Mouse (Mus musculus) heart, postnatal 4 days (tissue): Measurements from ENCODE around the gene Ass1. TPM values are rescaled to one million over a fixed set of nuclear protein-coding genes. Genes with fewer than 3 reads are reported as not detected.
A peak's percentile ranks its signal among the peaks of the same experiment; 100 is the strongest.

Experiments
- DNase-seq: peaks from one replicate; pipeline ENCODE4 v3.0.0; 2021
- total RNA-seq, 2 experiments: library from RNA; stranded (reverse); gene quantifications; 2 replicates each; pipeline ENCODE4 v1.2.3; 2021

Gene Ass1
- 1 to 10 TPM; 4.9 to 6.6 TPM for total RNA-seq

DNA sequence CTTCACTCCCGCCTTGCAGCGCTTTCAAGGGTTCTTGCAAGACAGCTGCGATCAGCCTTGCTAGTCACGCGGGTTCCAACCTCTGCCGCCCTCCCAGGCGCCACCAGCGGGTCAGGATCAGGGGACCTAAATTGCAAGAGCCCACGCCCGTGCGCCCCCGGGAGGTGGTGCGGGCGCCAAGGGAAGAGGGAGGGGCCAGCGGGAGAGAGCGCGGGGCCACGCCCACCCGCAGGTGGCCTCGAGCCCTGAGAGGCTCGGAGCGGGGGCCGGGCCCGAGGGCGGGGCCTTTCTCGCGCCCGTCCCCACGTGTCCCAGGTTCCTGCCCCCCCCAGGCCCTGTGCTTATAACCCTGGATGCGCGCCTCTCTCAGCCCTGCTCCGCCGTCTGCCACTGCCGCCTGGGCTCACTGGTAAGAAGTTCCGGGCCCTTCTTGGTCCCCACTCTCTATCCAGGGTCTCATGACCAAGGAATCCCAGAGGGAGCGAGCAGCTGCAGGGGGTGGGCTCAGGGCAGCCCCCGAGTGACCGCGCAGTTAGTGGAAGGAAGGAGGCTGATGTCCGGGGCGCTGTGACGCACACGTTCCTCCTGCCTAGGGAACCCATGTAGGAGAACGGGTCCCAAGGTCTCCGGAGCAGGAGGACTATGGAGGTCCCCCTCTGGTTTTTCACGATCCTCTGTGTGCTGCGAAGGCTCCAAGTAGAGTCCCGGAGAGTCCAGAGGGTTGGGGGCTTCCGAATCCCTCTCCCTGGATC is at the start of gene Ass1:
Gene Ass1 (plus strand): TSS at position 277 of the 752 bp plus-strand sequence.
- peak; percentile 64 for DNase-seq

DNA sequence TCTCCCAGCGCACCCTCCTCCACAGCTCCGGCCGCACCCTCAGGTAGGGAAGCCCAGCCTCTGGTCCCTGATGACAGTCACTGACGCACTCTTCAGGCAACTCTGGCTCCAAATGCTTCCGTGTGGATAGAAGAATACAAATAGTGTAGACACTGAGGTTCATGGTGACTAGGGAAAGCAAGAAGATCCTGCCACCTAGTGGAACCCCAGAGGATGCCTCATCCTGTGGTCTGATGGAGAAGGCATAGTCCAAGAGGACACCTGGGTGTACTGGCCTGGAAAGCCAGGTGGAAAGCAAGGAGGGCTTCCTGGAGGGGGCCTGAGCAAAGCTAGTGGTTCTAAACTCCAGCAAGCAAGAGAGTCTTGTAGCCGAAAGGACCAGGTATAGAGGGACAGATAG is 49.1 kb upstream of the Ass1 start:
- no peak for DNase-seq

DNA sequence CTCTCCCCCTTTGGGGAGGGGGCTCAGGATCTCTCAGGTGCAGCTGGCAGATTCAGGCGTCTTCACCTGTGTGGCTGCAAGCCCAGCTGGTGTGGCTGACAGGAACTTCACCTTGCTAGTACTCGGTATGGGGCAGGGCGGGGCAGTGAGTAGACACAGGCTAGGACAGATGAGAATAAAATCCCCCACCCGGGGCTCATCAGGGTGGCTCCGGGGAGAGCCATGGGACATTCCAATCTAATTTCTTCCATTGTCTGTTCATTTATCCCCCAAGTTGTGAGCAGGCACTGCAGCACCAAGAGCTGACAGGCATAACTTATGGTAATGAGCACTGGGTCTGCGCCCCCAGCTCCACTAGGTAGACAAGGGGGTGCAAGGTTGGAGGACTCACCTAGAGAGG is 47.4 kb upstream of the Ass1 start:
- DNase-seq = no peak

DNA sequence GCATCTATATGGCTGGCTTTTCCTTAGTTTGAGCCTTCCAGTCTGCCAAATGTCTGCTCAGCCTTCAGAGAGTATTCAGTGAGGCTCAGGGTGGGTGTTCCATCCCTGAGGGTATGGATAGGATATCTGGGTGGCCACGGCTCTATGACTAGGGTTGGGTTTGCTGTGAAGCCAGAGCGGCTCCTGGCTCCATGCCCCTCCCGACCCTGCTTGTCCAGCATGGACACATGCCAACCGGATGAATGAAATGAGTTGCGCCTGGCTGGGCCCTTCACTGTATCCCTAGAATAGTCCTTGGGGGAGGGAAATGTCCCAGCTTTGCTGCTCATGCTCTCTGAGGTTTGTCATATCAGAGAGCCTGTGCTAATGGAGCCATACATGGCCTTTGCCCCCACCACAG is 38.5 kb upstream of the Ass1 start:
- peak; percentile 46 for DNase-seq

DNA sequence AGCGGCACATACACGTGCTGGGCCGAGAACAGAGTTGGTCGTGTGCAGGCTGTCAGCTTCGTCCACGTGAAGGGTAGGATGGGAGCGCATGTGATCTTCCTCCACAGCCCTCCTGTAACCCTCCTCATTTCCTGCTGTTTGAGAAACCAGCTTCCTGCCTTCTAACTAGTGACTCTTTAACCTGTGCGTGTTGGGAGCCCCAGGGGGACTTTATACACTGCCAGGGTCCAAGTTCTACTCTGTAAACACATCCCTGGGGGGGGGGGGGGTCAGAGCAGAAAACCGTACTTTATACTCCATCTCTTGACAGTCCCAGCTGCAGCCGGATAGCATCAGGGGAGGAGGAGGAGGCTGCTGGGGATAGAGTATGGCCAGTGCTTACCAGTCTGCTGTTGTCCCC is 35.3 kb upstream of the Ass1 start:
- no peak for DNase-seq

DNA sequence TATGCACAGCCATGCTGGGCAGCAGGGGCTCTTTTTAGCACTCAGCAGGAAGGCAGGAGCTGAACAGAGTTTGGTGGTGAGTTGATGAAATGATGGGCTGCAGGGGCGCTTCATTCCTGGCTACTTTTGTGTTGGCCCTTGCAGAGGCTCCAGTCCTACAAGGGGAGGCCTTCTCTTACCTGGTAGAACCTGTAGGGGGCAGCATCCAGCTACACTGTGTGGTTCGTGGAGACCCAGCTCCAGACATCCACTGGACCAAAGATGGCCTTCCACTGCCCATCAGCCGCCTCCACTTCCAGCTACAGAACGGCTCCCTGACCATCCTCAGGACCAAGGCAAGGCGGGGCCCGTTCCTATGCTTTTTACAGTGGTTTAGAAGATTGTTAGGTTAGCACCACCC is 34.4 kb upstream of the Ass1 start:
- peak; percentile 67 for DNase-seq

DNA sequence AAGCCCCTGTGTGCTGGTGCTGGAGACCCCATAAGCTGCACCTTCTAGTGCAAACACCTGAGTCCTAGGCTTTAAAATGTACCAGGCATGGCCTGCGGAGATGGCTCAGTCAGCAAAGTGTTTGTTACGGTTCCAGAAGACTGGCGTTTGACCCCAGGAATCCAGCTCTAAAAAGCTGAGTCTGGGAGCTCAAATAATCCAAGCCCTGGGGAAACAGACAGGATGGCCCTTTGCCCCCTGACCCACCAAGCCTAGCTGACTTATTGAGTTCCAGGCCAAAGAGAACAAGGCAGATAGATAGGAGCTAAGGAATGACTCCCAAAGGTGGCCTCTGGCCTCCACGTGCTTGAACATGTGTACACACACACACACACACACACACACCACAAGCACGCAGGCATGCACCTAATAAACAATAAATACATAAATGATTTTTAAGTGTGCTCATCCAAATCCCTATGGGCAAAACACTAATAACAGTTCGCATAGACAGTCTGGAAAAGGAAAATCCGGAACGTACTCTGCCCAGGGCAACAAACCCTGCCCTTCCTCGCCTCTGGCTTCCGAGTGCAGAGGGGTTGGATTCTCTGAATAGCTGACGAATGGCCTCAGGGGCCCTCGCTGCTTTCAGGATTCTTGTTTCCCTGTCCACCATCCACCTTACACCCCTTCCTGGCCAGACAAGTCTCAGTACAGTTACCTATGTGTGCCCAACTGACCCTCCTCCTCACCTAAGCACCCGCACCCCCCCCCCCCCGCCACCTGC is 32.3 kb upstream of the Ass1 start:
- DNase-seq = no peak

DNA sequence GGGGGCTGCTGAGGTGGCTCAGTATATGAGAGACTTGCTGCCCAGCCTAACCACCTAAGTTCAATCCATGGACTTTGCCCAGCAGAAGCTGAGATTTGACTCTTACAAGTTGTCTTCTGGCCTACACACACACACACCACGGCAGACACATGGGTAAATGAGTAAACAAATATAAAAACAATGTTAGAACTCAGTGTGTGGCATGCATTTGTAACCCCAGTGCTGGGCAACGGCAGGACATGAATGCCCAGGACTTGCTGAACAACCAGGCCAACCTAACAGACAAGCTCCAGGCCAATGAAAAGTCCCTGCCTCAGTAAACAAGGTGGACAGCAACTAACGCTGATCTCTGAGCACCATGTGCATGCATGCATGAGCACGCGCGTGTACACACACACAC is 30.4 kb upstream of the Ass1 start:
- no peak for DNase-seq

DNA sequence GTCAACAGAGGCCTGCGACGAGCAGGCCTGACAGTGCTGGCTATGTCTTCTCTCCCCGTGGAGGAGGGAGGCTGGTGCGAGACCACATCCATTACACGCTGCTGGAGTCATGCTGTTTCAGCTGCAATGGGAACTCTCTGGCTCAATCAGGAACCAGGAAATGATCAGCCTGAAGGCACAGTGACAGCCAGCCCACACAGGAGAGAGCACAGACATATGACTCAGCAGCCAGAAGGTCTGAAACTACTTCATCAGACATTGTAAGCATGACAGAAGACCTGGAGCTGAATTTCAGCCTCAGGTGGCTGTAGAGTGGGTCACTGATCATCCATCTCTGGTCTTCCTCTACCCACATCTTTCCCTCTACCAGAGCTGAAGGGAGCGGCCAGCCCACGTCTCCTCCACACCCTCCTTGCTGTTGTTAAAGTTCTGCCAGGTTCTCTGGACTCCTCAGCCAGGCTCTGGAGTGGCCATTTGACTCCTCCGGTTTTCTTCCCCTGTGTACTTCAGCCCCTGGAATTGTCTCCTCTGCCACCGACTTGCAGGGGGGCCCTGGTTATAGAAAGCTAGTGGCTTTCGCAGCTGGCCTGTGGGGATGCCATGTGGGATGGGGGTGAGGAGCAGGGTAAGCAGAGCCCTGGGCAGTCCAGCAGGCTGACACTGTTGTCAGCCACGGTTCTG is 27.4 kb upstream of the Ass1 start:
- DNase-seq = peak; percentile 33

DNA sequence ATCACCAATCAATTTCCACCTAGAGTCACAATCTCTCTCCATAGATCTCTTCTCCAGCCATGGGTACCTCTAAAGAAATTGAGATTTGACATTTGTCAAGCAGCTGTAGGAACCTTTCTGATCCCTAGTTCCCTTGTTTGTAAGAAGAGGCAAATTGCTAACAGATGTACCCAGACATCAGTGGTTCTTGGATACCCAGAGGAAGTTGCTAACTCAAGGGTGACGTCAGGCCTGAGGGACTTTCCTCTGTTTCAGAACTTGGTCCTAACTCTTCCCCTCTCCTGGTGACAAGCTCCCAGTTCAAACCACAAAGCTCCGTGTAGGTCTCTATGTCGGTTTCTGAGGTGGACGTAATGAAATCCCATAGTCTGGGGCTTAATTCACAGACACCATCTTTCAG is 24.0 kb upstream of the Ass1 start:
- no peak for DNase-seq

DNA sequence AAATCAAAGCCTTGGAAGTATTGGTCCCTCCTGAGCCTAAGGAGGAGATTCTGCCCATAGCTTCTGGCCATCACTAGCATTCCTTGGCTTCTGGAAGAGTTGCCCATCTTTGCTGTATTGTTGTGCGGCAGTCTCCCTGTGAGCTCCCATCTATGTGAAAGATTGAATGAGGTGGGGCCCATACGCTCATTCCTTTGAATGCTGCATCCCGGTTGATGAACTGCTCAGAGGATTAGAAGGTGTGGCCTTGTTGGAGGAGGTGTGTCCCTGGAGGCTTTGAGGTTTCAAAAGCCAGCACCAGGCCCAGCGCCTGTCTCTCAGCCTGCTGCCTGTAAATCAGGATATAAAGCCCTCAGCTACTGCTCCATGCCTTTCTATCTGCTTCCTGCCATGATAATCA is 23.6 kb upstream of the Ass1 start:
- DNase-seq = no peak

DNA sequence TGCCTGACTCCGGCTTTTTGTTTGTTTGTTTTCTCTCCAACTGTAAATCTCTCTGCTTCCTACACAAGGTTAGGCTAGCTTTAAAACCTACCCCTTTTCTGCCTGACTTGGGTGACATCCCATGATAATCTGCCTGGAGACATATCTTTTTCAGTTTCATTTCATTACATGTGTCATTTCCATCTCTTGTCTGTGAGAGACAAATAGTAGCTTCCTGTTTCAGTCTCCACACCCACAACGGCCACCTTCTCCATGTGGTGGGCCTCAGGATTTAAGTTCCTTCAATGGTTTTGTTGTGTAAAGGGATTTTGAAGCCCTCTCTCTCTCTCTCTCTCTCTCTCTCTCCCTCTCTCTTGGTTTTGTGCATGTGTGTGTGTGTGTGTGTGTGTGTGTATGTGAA is 22.5 kb upstream of the Ass1 start:
- DNase-seq = no peak

DNA sequence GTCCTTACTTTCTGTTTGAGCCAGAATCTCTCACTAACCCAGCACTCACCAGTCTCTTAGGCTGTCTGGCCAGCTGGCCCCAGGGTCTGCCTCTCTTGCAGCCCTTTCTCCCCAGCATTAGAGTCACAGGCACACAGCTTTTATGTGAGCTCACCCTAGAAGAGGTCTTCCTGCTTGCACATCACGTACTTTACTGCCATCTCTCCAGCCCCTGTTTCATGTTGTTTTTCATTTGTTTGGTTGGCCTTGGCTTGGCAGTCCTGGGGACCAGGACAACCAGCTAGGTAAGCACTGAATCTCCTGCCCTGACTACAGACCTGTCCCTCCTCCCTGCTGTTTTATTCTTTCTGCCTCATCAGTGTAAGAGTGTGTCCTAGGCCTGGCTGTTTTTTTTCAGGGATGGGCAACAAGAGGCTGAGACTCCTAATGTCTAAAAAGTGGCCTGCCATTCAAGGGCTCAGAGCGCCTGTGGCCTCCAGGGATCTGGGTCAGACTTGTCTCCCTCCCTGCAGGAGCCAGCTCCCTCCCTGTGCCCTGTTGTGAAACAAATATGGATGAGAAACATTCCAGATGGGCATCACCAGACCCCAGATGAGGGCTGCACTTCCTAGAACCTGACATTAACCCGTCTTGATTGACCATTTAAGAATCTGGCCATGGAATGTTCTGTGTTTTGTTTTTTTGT is 21.1 kb upstream of the Ass1 start:
- no peak for DNase-seq

DNA sequence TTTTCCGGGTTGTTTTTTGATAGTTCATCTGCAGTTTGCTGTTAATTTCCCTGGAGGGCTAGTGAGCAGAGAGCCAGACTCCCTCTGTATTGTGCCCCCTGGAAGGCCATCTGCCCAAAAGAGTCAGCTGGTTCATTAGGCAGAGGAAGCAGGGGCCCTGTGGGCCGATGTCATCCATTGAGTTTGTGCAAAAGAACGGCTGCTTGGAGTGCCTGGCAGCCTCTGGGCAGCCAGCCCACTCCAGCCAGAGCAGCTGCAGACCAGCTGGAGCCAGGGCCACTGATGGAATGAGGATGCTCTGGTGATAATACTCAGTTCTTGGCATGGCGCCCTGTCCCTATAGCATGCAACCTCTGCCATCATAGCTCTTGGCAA is 20.6 kb upstream of the Ass1 start:
- DNase-seq = peak; percentile 70

DNA sequence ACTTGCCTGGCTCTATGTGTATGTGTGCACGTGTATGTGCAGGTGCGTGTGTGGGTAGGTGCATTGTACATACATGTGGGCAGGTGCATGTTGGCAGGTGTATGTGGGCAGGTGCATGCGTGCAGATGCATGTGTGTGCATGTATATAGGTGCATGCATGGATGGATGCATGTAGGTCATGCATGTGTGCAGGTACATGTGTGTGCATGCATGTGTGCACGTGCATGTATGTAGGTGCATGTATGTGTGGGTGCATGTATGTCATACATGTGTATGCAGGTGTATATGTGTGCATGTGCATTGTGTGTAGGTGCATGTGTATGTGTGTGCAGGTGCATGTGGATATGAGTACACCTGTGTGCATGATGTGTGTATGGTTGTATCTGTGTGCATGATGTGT is 20.1 kb upstream of the Ass1 start:
- DNase-seq = no peak

DNA sequence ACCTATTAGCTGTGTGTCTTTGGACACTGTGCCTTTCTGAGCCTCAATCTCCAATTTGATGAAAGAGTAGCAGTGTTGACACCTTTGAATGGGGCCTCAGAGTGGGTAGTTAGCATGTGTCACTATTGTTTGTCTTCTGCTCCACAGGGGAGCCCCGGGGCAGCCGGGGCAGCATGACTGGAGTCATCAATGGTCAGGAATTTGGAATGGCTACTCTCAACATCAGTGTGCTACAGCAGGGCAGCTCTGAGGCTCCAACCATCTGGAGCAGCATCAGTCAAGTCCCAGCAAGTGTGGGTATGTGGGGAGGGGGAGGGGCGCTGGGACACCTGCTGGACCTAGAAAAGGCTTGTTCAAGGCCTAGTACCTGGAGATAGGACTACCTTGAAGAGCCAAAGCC is 19.3 kb upstream of the Ass1 start:
- no peak for DNase-seq

DNA sequence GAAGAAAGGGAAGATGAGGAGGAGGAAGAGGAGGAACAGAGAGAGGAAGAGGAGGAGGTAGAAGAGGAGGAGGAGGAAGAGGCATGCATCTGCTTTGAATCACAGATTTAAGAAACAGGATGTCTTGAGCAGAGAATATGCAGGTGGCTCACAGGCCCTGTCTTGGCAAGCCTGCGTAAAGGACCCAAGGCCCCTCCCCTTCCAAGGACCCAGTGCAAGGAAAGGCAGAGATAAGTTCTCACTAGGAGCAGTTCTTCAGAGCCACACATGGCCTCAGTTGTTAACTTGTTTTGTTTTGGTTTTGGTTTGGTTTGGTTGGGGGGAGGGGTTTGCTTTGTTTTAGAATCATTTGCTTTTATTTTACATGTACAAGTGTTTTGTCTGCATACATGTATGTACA is 18.5 kb upstream of the Ass1 start:
- no peak for DNase-seq

DNA sequence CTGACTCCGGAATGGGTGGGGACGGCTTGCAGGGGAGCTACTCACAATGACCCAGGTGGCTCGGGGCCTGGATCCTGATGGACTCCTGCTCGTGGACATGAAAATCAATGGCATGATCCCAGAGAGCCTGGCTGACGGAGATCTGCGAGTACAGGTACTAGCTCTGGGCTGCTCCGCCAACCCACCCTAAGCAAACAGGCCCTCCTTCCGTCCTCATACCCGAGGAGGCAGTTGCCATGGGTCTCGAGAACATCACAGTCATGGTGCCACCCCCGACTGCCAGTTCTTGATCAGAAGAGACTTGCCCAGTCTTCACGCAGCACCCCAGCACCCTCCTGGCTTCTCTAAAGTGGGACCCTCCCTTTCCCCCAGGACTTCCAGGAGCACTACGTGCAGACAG is 17.0 kb upstream of the Ass1 start:
- no peak for DNase-seq

DNA sequence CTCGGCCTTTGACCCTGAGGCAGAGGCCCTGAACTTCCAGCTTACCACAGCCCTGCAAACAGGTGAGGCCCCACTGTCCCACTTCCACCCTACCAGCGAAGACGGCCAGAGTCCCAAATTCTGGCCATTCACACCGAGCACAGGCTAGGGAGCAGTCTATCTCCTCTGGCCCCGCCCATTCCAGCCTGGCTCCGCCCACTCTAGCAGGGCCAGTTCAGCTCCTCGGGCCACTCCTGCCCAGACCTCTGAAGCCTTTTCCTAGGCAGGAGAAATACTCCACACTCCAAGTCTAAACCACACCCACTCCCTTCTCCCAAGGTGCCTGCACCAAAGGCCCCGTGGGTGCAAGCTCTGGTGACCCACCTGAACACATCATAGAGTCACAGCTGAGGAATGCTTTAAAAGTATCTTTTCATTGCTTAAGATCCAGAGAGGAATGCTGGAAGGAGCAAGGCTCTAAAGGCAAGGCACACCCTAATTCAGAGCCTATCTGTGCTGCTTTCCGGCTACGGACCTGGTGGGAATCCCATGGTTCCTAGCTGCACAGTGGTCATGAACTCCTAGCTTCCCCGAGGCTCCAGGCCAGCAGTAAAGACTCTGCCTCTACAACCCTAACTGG is 16.3 kb upstream of the Ass1 start:
- DNase-seq = peak; percentile 47

DNA sequence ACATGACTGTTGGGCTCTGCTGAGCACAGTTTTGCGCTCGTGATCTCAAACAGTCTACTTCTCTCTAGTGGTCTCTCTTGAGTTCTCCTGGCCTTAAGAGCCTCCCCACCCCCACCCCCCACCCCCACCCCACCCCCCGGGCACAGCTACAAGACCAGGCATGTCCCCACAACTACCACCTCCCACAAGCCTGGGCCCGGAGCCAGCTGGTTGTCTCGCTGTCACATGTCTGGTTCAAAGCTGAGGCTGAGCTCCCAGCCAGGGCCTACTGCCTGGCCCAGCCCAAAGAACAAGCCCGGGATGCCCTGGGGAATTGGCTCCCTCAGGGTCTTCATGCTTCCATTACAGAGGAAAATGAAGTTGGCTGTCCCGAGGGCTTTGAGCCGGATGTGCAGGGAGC is 15.7 kb upstream of the Ass1 start:
- peak; percentile 76 for DNase-seq

DNA sequence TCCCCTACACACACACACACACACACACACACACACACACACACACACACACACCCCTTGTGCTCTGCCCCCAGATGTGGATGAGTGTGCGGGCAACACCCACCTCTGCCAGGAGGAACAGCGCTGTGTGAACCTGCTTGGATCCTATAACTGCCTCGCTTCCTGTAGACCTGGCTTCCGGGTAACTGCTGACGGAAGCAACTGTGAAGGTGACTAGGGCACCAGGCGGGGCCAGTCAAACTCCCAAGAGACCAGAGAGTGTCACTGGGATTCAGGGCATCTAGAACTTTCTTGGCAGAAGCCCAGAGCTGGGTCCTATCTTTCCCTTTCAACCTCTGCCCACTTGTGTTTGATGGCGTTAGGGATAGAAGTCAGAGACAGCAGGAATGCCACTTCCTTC is 14.6 kb upstream of the Ass1 start:
- no peak for DNase-seq

DNA sequence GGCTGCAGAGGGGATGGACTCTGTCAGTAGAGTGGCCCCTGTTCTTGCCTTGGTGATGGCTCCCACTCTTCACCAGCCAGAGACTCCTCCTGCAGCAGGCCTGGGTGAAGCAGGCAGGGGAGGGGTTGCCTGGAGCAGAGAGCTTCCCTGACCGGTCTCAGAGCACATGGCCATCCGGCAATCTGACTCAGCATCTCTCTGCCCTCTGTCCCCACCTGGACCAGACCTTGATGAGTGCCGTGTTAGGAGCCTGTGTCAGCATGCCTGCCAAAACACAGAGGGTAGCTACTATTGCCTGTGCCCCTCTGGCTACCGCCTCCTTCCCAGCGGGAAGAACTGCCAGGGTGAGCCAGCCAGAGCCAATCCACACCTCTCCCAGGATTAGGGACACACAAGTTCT is 11.5 kb upstream of the Ass1 start:
- DNase-seq = no peak
